Mouse (Mus musculus) heart, postnatal 0 days (tissue): Measurements from ENCODE around the gene Thop1. TPM values are rescaled to one million over a fixed set of nuclear protein-coding genes. Genes with fewer than 3 reads are reported as not detected.
"Not testable (repeated sequence)": the region's sequence is repeated elsewhere in the genome, so short reads cannot be mapped to it uniquely, and the experiment has no call there.

ENCODE experiments used
- ATAC-seq: fragments of 200-750 bp; cut with Nextera tagmentation; 2 replicates; pipeline ENCODE4 v1.8.0; 2017; ENCODE audit warnings: low read depth, moderate number of reproducible peaks, moderate library complexity; ENCODE audit not compliant: insufficient read depth
- DNase-seq: peaks from one replicate; pipeline ENCODE4 v3.0.0-alpha.2; 2016; ENCODE audit warnings: low spot score
- H3K27ac ChIP-seq: fragments of 300-500 bp; sonication (generic); 2 replicates; pipeline ENCODE4 v1.5.1; 2014; ENCODE audit warnings: low read depth, mild to moderate bottlenecking
- H3K27me3 ChIP-seq: fragments of 300-500 bp; sonication (generic); 2 replicates; pipeline ENCODE4 v1.6.1; 2014; ENCODE audit warnings: low read length, mixed read lengths; ENCODE audit not compliant: control insufficient read depth, insufficient read depth
- H3K36me3 ChIP-seq: fragments of 300-500 bp; sonication (generic); replicated peaks from 2 replicates; pipeline ENCODE4 v1.6.1; 2014; ENCODE audit warnings: low read length, mixed read lengths; ENCODE audit not compliant: control insufficient read depth, insufficient read depth
- H3K4me1 ChIP-seq: fragments of 300-500 bp; sonication (generic); 2 replicates; pipeline ENCODE4 v1.6.1; 2014; ENCODE audit warnings: antibody characterized with exemption; ENCODE audit not compliant: control insufficient read depth, insufficient read depth
- H3K4me2 ChIP-seq: fragments of 300-500 bp; sonication (generic); 2 replicates; pipeline ENCODE4 v1.6.1; 2014; ENCODE audit warnings: low read depth, mild to moderate bottlenecking, low read length, moderate library complexity
- H3K4me3 ChIP-seq: fragments of 300-500 bp; sonication (generic); 2 replicates; pipeline ENCODE4 v1.5.1; 2014; ENCODE audit warnings: low read depth, low read length
- H3K9ac ChIP-seq: fragments of 300-500 bp; sonication (generic); replicated peaks from 2 replicates; pipeline ENCODE4 v1.6.1; 2014; ENCODE audit warnings: low read depth, low read length, mixed read lengths
- H3K9me3 ChIP-seq: fragments of 300-500 bp; sonication (generic); replicated peaks from 2 replicates; pipeline ENCODE4 v1.6.1; 2016; ENCODE audit warnings: low read length; ENCODE audit not compliant: control insufficient read depth
- CTCF ChIP-seq: IDR thresholded peaks from 2 replicates; pipeline ENCODE4 v1.5.1; 2016; ENCODE audit warnings: antibody characterized with exemption, control low read depth, low read depth
- EP300 ChIP-seq: IDR thresholded peaks from 2 replicates; pipeline ENCODE4 v1.6.1; 2016; ENCODE audit warnings: antibody characterized with exemption, low read depth
- WGBS: fragments of 180-500 bp; shearing (Covaris S2); extraction: QIAGEN DNeasy Blood & Tissue Kit; methylation state at CpG from one replicate; pipeline ENCODE4 v1.1.7; 2014; 5-methylcytosine and 5-hydroxymethylcytosine counted together
- polyA plus RNA-seq: library from polyadenylated mRNA; unstranded; fragments of >200 nt; fragmentation: Nextera tagmentation; extraction: Ambion mirVana; gene quantifications from 2 replicates; pipeline ENCODE4 v1.2.1, GENCODE M21; 2015
- total RNA-seq: library from RNA; depleted of rRNA; stranded (reverse); fragments of >200 nt; gene quantifications from 2 replicates; pipeline ENCODE4 v1.2.3, GENCODE M21; 2014; ENCODE audit warnings: low replicate concordance

Gene Thop1
- total and polyA plus RNA-seq, 2 experiments from 2014 or later: 15.1 to 31.2 TPM

- Histone ChIP-seq H3K27me3 (peaks cover 15% of the 10 kb centered on the region), H3K9me3 (no peaks in the 10 kb centered on the region), H3K4me2 (no peak overlapping the region), H3K36me3 (peaks cover 17% of the 10 kb centered on the region), H3K9ac (no peak overlapping the region), H3K4me1 (no peaks in the 10 kb centered on the region), H3K27ac (no peak overlapping the region), H3K4me3 (no peak overlapping the region)
- ATAC-seq (no peak), DNase-seq (no peak)
- WGBS: 65% methylated on average over 10 of the region's 10 CpGs
- TF ChIP-seq CTCF: no peak
- TF ChIP-seq EP300: no peak
These were observed 40.8 kb upstream of the Thop1 start for GRCm38 (mm10) chr10:81029031-81029430.

- ATAC-seq: no peak
- Histone ChIP-seq H3K27ac (no peak overlapping the region), H3K36me3 (peaks cover 17% of the 10 kb centered on the region), H3K9ac (no peak overlapping the region), H3K4me1 (no peaks in the 10 kb centered on the region), H3K4me2 (no peak overlapping the region), H3K9me3 (no peaks in the 10 kb centered on the region), H3K4me3 (no peak overlapping the region), H3K27me3 (no peaks in the 10 kb centered on the region)
- no peak for DNase-seq
- TF ChIP-seq EP300 (no peak), CTCF (no peak)
- WGBS: 75% methylated on average over 10 of the region's 10 CpGs
These were observed 36.2 kb upstream of the Thop1 start for GRCm38 (mm10) chr10:81033586-81033985.

DNA sequence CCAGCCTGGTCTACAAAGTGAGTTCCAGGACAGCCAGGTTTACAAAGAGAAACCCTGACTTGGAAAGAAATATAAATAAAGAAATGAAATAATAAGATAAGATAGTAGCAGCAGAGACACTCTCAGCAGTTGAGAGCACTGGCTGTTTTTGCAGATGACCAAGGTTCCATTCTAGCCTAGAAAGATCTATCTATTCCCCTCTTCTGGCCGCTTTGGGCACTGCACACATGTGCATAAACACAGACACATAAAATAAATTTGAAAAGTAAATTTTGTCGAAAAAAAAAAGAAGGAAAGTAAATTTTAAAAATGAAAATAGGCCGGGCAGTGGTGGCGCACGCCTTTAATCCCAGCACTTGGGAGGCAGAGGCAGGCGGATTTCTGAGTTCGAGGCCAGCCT lies 33.6 kb upstream of the Thop1 start:
- TF ChIP-seq EP300: no peak
- no peaks in the 10 kb centered on the region for H3K4me1 ChIP-seq
- 72% methylated on average over 6 of the region's 7 CpGs for WGBS
- no peak for ATAC-seq
- no peak overlapping the region for H3K9ac ChIP-seq
- peaks cover 5% of the 10 kb centered on the region for H3K36me3 ChIP-seq
- no peaks in the 10 kb centered on the region for H3K27me3 ChIP-seq
- H3K4me2 ChIP-seq: no peak overlapping the region
- H3K27ac ChIP-seq: no peak overlapping the region
- DNase-seq: no peak
- H3K4me3 ChIP-seq: no peak overlapping the region
- H3K9me3 ChIP-seq: no peaks in the 10 kb centered on the region

- H3K27ac ChIP-seq: peak within 1 kb of the TSS; percentile 15; the same call in 1 of the 2 replicates
- no peaks in the 10 kb centered on the region for H3K27me3 ChIP-seq
- peak within 1 kb of the TSS; percentile 61 for H3K4me2 ChIP-seq
- peak; percentile 97 for DNase-seq
- 1% methylated on average over 35 of the region's 35 CpGs for WGBS
- H3K4me3 ChIP-seq: peak within 1 kb of the TSS; percentile 56
- peak; percentile 86 for TF ChIP-seq EP300
- no peak for TF ChIP-seq CTCF
- no peaks in the 10 kb centered on the region for H3K9me3 ChIP-seq
- H3K9ac ChIP-seq: peak within 1 kb of the TSS; percentile 51
- H3K36me3 ChIP-seq: no peaks in the 10 kb centered on the region
- peak; percentile 99 for ATAC-seq
- no peaks in the 10 kb centered on the region for H3K4me1 ChIP-seq
These were observed 32.8 kb upstream of the Thop1 start, which contains the start of gene Slc39a3 for GRCm38 (mm10) chr10:81036988-81037580. Gene Slc39a3 (minus strand): TSS chr10:81037426.

- H3K4me3 ChIP-seq: no peak overlapping the region
- no peaks in the 10 kb centered on the region for H3K4me1 ChIP-seq
- DNase-seq (peak; percentile 55), ATAC-seq (no peak)
- no peak for TF ChIP-seq EP300
- TF ChIP-seq CTCF: peak; percentile 86
- H3K27me3 ChIP-seq: no peaks in the 10 kb centered on the region
- H3K9me3 ChIP-seq: no peaks in the 10 kb centered on the region
- WGBS: 33% methylated on average over 13 of the region's 13 CpGs
- H3K4me2 ChIP-seq: no peak overlapping the region
- no peak overlapping the region for H3K9ac ChIP-seq
- no peak overlapping the region for H3K27ac ChIP-seq
- H3K36me3 ChIP-seq: peaks cover 35% of the 10 kb centered on the region
These were observed 28.2 kb upstream of the Thop1 start for GRCm38 (mm10) chr10:81041458-81042175.

- peaks cover 71% of the 10 kb centered on the region for H3K36me3 ChIP-seq
- H3K9ac ChIP-seq, DNase-seq, H3K4me2 ChIP-seq, H3K27ac ChIP-seq, H3K9me3 ChIP-seq, ATAC-seq, H3K27me3 ChIP-seq, H3K4me1 ChIP-seq, H3K4me3 ChIP-seq: not testable (repeated sequence)
- WGBS: 88% methylated on average over 14 of the region's 14 CpGs
These were observed 24.6 kb upstream of the Thop1 start for GRCm38 (mm10) chr10:81045246-81045645.
